Mouse (Mus musculus) CD4-positive, CD25-positive, alpha-beta regulatory T cell, adult 2 months (primary cell): Measurements from ENCODE around the gene Sbp.

Experiments
- DNase-seq: peaks from one replicate; pipeline ENCODE4 v3.0.0-alpha.2; 2012; ENCODE audit warnings: low read depth, low spot score

Sbp gene

GRCm38 (mm10) chr17:23992789-23993553, 51.5 kb downstream of the Sbp start:
- peak; percentile 16 for DNase-seq

- DNase-seq = peak; percentile 91
Observed at GRCm38 (mm10) chr17:23993559-23994428, 52.3 kb downstream of the Sbp start.

- DNase-seq = no peak
Observed at GRCm38 (mm10) chr17:23994667-23995066, 53.2 kb downstream of the Sbp start.
